Mouse (Mus musculus) embryonic facial prominence, embryonic 11.5 days (tissue): Measurements from ENCODE around the gene S1pr3. TPM values are rescaled to one million over a fixed set of nuclear protein-coding genes. Genes with fewer than 3 reads are reported as not detected.
A peak's percentile ranks its signal among the peaks of the same experiment; 100 is the strongest.

Experiments used
- ATAC-seq: fragments of 200-750 bp; cut with Nextera tagmentation; replicated peaks from 2 replicates; pipeline ENCODE4 v1.8.0; 2017; ENCODE audit warnings: low read depth; ENCODE audit not compliant: insufficient number of reproducible peaks, low FRiP score, low TSS enrichment
- DNase-seq: peaks from one replicate; pipeline ENCODE4 v3.0.0-alpha.2; 2015; ENCODE audit warnings: low spot score
- H3K27ac ChIP-seq: fragments of 300-500 bp; sonication (generic); replicated peaks from 2 replicates; pipeline ENCODE4 v1.5.1; 2014; ENCODE audit warnings: mild to moderate bottlenecking, low read depth, low read length, control low read depth
- H3K27me3 ChIP-seq: fragments of 300-500 bp; sonication (generic); 2 replicates; pipeline ENCODE4 v1.6.1; 2014; ENCODE audit warnings: mild to moderate bottlenecking, low read length, moderate library complexity, mixed read lengths; ENCODE audit not compliant: control insufficient read depth, insufficient read depth
- H3K36me3 ChIP-seq: fragments of 300-500 bp; sonication (generic); replicated peaks from 2 replicates; pipeline ENCODE4 v1.6.1; 2014; ENCODE audit warnings: low read depth, mild to moderate bottlenecking, low read length, moderate library complexity, mixed read lengths; ENCODE audit not compliant: control insufficient read depth, insufficient read depth
- H3K4me1 ChIP-seq: fragments of 300-500 bp; sonication (generic); 2 replicates; pipeline ENCODE4 v1.6.1; 2014; ENCODE audit warnings: low read length, mixed read lengths; ENCODE audit not compliant: control insufficient read depth, insufficient read depth
- H3K4me2 ChIP-seq: fragments of 300-500 bp; sonication (generic); 2 replicates; pipeline ENCODE4 v1.6.1; 2014; ENCODE audit warnings: low read depth, mild to moderate bottlenecking, control low read depth, low read length, moderate library complexity
- H3K4me3 ChIP-seq: fragments of 300-500 bp; sonication (generic); 2 replicates; pipeline ENCODE4 v1.5.1; 2014; ENCODE audit warnings: low read depth, low read length, control low read depth
- H3K9ac ChIP-seq: fragments of 300-500 bp; sonication (generic); replicated peaks from 2 replicates; pipeline ENCODE4 v1.6.1; 2014; ENCODE audit warnings: mild to moderate bottlenecking, control low read depth, low read length
- H3K9me3 ChIP-seq: fragments of 300-500 bp; sonication (generic); replicated peaks from 2 replicates; pipeline ENCODE4 v1.6.1; 2016; ENCODE audit warnings: mild to moderate bottlenecking, low read length, inconsistent platforms, mixed read lengths; ENCODE audit not compliant: control insufficient read depth
- WGBS: fragments of 180-500 bp; shearing (Covaris S2); extraction: QIAGEN DNeasy Blood & Tissue Kit; methylation state at CpG from one replicate; pipeline ENCODE4 v1.1.7; 2014; 5-methylcytosine and 5-hydroxymethylcytosine counted together
- polyA plus RNA-seq: library from polyadenylated mRNA; unstranded; fragments of >200 nt; fragmentation: Nextera tagmentation; extraction: Ambion mirVana; gene quantifications from 2 replicates; pipeline ENCODE4 v1.2.1, GENCODE M21; 2014

S1pr3 gene
- polyA plus RNA-seq, 1 experiment from 2014 or later, result 102 TPM

- Histone ChIP-seq H3K4me2 (no peak overlapping the region), H3K27ac (no peak overlapping the region), H3K4me1 (no peaks in the 10 kb centered on the region), H3K36me3 (no peaks in the 10 kb centered on the region; the same call in 1 of the 2 replicates), H3K4me3 (no peak overlapping the region), H3K27me3 (no peaks in the 10 kb centered on the region), H3K9ac (no peak overlapping the region), H3K9me3 (no peaks in the 10 kb centered on the region)
- DNase-seq (peak; percentile 68), ATAC-seq (no peak)
- 58% methylated on average over 2 of the region's 2 CpGs for WGBS
Observed at GRCm38 (mm10) chr13:51434460-51434859, 26.0 kb downstream of the S1pr3 start.

GRCm38 (mm10) chr13:51435146-51435545 is 26.7 kb downstream of the S1pr3 start:
- DNase-seq (no peak), ATAC-seq (no peak)
- Histone ChIP-seq H3K4me2 (no peak overlapping the region), H3K4me1 (no peaks in the 10 kb centered on the region), H3K9ac (no peak overlapping the region), H3K4me3 (no peak overlapping the region), H3K27me3 (no peaks in the 10 kb centered on the region), H3K36me3 (no peaks in the 10 kb centered on the region; the same call in 1 of the 2 replicates), H3K27ac (no peak overlapping the region), H3K9me3 (no peaks in the 10 kb centered on the region)
- 64% methylated on average over 2 of the region's 2 CpGs for WGBS

DNA sequence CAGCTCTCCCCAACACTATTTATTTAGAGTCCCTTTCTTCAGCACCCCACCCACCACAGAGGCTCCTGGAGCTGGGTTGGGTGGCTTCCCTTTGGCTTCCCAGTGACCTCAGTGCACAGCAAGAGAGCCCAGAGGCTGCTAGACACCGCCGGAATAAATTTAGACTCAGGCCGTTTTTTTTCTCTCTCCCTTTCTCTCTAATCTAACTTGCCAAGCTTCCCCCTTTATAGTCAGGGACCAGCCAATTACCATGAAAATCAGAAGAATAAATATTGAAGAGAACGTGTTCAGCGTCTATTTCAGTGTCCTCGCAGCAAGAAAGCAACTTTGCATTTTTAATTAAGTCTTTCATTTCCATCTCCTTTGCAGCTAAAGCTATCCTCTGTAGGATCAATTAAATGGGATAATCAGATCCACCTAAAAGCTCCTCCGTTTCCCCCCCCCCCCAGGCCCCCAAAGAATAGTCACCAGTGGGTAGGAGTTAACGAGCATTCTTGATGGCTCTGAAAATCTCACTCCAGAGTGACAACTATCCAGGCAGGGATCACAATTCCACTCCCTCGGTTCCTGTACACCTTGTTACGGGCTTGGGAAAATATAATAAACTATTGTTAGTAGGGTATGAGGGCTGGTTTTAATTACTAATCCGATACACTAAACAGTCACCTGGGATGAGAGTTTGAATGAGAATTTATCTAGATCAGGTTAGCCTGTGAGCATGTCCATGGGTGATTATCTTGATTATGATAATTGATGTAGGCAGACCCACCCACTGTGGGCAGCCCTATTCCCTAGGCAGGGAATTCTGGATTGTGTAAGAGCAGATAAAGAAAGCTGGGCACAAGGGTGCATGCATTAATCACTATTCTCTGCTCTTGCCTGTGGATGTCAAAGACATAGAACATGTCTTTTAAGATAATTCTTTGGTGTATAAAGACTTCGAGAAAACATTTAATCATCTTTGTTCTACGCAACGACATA is 29.0 kb downstream of the S1pr3 start:
- 73% methylated on average over 14 of the region's 14 CpGs for WGBS
- no peak overlapping the region for H3K4me2 ChIP-seq
- H3K27me3 ChIP-seq, result no peaks in the 10 kb centered on the region
- no peak overlapping the region for H3K9ac ChIP-seq
- no peak for DNase-seq
- H3K9me3 ChIP-seq, result no peaks in the 10 kb centered on the region
- H3K4me3 ChIP-seq, result no peak overlapping the region
- H3K36me3 ChIP-seq, result no peaks in the 10 kb centered on the region
- no peaks in the 10 kb centered on the region for H3K4me1 ChIP-seq
- H3K27ac ChIP-seq, result no peak overlapping the region
- no peak for ATAC-seq

GRCm38 (mm10) chr13:51442922-51443321 is 34.5 kb downstream of the S1pr3 start:
- H3K36me3 ChIP-seq, result no peaks in the 10 kb centered on the region
- H3K27me3 ChIP-seq, result no peaks in the 10 kb centered on the region
- H3K4me1 ChIP-seq, result no peaks in the 10 kb centered on the region
- H3K4me2 ChIP-seq, result no peak overlapping the region
- no peak overlapping the region for H3K27ac ChIP-seq
- no peak for DNase-seq
- H3K9ac ChIP-seq, result no peak overlapping the region
- H3K9me3 ChIP-seq, result no peaks in the 10 kb centered on the region
- 87% methylated on average over 8 of the region's 8 CpGs for WGBS
- H3K4me3 ChIP-seq, result no peak overlapping the region
- ATAC-seq, result no peak

GRCm38 (mm10) chr13:51446550-51446949 is 38.1 kb downstream of the S1pr3 start:
- no peaks in the 10 kb centered on the region for H3K9me3 ChIP-seq
- H3K36me3 ChIP-seq, result no peaks in the 10 kb centered on the region
- no peaks in the 10 kb centered on the region for H3K27me3 ChIP-seq
- no peak overlapping the region for H3K4me2 ChIP-seq
- H3K4me1 ChIP-seq, result no peaks in the 10 kb centered on the region
- WGBS, result 72% methylated on average over 4 of the region's 4 CpGs
- no peak overlapping the region for H3K4me3 ChIP-seq
- DNase-seq, result no peak
- no peak overlapping the region for H3K27ac ChIP-seq
- no peak for ATAC-seq
- H3K9ac ChIP-seq, result no peak overlapping the region

- Histone ChIP-seq H3K9ac (no peak overlapping the region), H3K27me3 (no peaks in the 10 kb centered on the region), H3K36me3 (no peaks in the 10 kb centered on the region), H3K4me2 (no peak overlapping the region), H3K27ac (no peak overlapping the region), H3K9me3 (no peaks in the 10 kb centered on the region), H3K4me3 (no peak overlapping the region), H3K4me1 (no peaks in the 10 kb centered on the region)
- no peak for DNase-seq
- 23% methylated on average over 4 of the region's 4 CpGs for WGBS
- no peak for ATAC-seq
Observed at GRCm38 (mm10) chr13:51456190-51456878, 47.9 kb downstream of the S1pr3 start.

- DNase-seq, result no peak
- Histone ChIP-seq H3K27me3 (no peaks in the 10 kb centered on the region), H3K36me3 (no peaks in the 10 kb centered on the region), H3K9me3 (no peaks in the 10 kb centered on the region), H3K4me2 (no peak overlapping the region), H3K9ac (no peak overlapping the region), H3K27ac (no peak overlapping the region), H3K4me3 (no peak overlapping the region), H3K4me1 (no peaks in the 10 kb centered on the region)
- WGBS, result 70% methylated on average over 4 of the region's 4 CpGs
- ATAC-seq, result no peak
Observed at GRCm38 (mm10) chr13:51464294-51464693, 55.9 kb downstream of the S1pr3 start.
